Mouse (Mus musculus) small intestine, adult 2 months (tissue): ENCODE data around the gene Clmp. TPM values are rescaled to one million over a fixed set of nuclear protein-coding genes. Genes with fewer than 3 reads are reported as not detected.
"Not testable (repeated sequence)": the region's sequence is repeated elsewhere in the genome, so short reads cannot be mapped to it uniquely, and the experiment has no call there.

Experiments used
- H3K27ac ChIP-seq: fragments of 200-500 bp; 2 replicates; pipeline ENCODE4 v1.5.1; 2012; ENCODE audit warnings: low read depth, low read length, control low read depth, inconsistent platforms; ENCODE audit not compliant: insufficient read depth
- H3K27me3 ChIP-seq: fragments of 200-500 bp; 2 replicates; pipeline ENCODE4 v1.6.1; 2012; ENCODE audit warnings: mild to moderate bottlenecking, moderate library complexity, low read length, inconsistent platforms; ENCODE audit not compliant: control insufficient read depth, insufficient read depth
- H3K36me3 ChIP-seq: fragments of 200-500 bp; 2 replicates; pipeline ENCODE4 v1.6.1; 2012; ENCODE audit warnings: mild to moderate bottlenecking, low read length, control low read depth, inconsistent platforms; ENCODE audit not compliant: control insufficient read depth, insufficient read depth
- H3K4me1 ChIP-seq: fragments of 200-500 bp; 2 replicates; pipeline ENCODE4 v1.6.1; 2012; ENCODE audit warnings: low read length, inconsistent platforms, mixed read lengths; ENCODE audit not compliant: control insufficient read depth, insufficient read depth, insufficient read length
- H3K4me3 ChIP-seq: fragments of 200-500 bp; 2 replicates; pipeline ENCODE4 v1.5.1; 2012; ENCODE audit warnings: low read depth, mild to moderate bottlenecking, control low read depth, inconsistent platforms, low read length, moderate library complexity
- CTCF ChIP-seq: fragments of 200-500 bp; IDR thresholded peaks from 2 replicates; pipeline ENCODE4 v1.5.1; 2012; ENCODE audit warnings: low read depth, mild to moderate bottlenecking, control low read depth, inconsistent platforms, low read length, moderate library complexity, mixed read lengths; ENCODE audit not compliant: insufficient replicate concordance, insufficient read length; ENCODE audit errors: extremely low read depth
- POLR2A ChIP-seq: fragments of 200-500 bp; IDR thresholded peaks from 2 replicates; pipeline ENCODE4 v1.6.1; 2012; ENCODE audit warnings: low read depth, mild to moderate bottlenecking, control low read depth, inconsistent platforms, low read length, moderate library complexity
- WGBS: fragments of 180-500 bp; shearing (Covaris S2); methylation state at CpG from one replicate; pipeline ENCODE4 v1.1.7; 2018; 5-methylcytosine and 5-hydroxymethylcytosine counted together
- polyA plus RNA-seq: library from polyadenylated mRNA; depleted of rRNA; stranded (reverse); fragments of >200 nt; gene quantifications from 2 replicates; pipeline ENCODE4 v1.2.3, GENCODE M21; 2012

Clmp gene
- polyA plus RNA-seq, 1 experiment: 37.6 TPM

- H3K27ac ChIP-seq: no peak overlapping the region
- H3K36me3 ChIP-seq: no peaks in the 10 kb centered on the region
- no peak overlapping the region for H3K4me3 ChIP-seq
- no peaks in the 10 kb centered on the region for H3K27me3 ChIP-seq
- no peak for TF ChIP-seq CTCF
- WGBS: 86% methylated on average over 2 of the region's 2 CpGs
- H3K4me1 ChIP-seq: peaks cover 6% of the 10 kb centered on the region; the same call in 1 of the 2 replicates
Measured at GRCm38 (mm10) chr9:40795562-40795961, 109.8 kb downstream of the Clmp start.

GRCm38 (mm10) chr9:40796054-40796453 is 110.3 kb downstream of the Clmp start:
- H3K27ac ChIP-seq: no peak overlapping the region
- 67% methylated on average over 4 of the region's 4 CpGs for WGBS
- H3K27me3 ChIP-seq: no peaks in the 10 kb centered on the region
- H3K4me3 ChIP-seq: no peak overlapping the region
- no peak for TF ChIP-seq POLR2A
- TF ChIP-seq CTCF: no peak
- H3K4me1 ChIP-seq: peaks cover 6% of the 10 kb centered on the region; the same call in 1 of the 2 replicates
- no peaks in the 10 kb centered on the region for H3K36me3 ChIP-seq

GRCm38 (mm10) chr9:40798247-40798960 is 112.6 kb downstream of the Clmp start:
- Histone ChIP-seq H3K36me3 (peaks cover 8% of the 10 kb centered on the region), H3K27ac (no peak overlapping the region), H3K4me1 (peaks cover 6% of the 10 kb centered on the region; the same call in 1 of the 2 replicates), H3K27me3 (no peaks in the 10 kb centered on the region), H3K4me3 (no peak overlapping the region)
- TF ChIP-seq POLR2A (no peak), CTCF (no peak)
- WGBS: 73% methylated on average over 9 of the region's 9 CpGs

- H3K27ac ChIP-seq: peak overlapping the region; percentile 70
- H3K36me3 ChIP-seq: peaks cover 13% of the 10 kb centered on the region
- TF ChIP-seq CTCF (no peak), POLR2A (no peak)
- H3K4me1 ChIP-seq: peaks cover 6% of the 10 kb centered on the region; the same call in 1 of the 2 replicates
- no peaks in the 10 kb centered on the region for H3K27me3 ChIP-seq
- H3K4me3 ChIP-seq: no peak overlapping the region
- 30% methylated on average over 3 of the region's 3 CpGs for WGBS
Measured at GRCm38 (mm10) chr9:40799112-40799511, 113.3 kb downstream of the Clmp start.

GRCm38 (mm10) chr9:40799837-40800501 is 114.2 kb downstream of the Clmp start:
- WGBS: under 1% methylated on average over 30 of the region's 30 CpGs
- H3K27ac ChIP-seq: peak overlapping the region; percentile 100
- TF ChIP-seq POLR2A (peak; percentile 67; the same call in 1 of the 2 replicates), CTCF (no peak)

GRCm38 (mm10) chr9:40800675-40801612 is 115.2 kb downstream of the Clmp start, which contains the start of gene Hspa8:
Gene Hspa8, plus strand, starts transcription at chr9:40800984.
- TF ChIP-seq CTCF (no peak), POLR2A (peak; percentile 100)
- Histone ChIP-seq H3K4me1 (peaks cover 6% of the 10 kb centered on the region; the same call in 1 of the 2 replicates), H3K36me3 (peaks cover 27% of the 10 kb centered on the region), H3K27me3 (no peaks in the 10 kb centered on the region), H3K27ac (peak within 1 kb of the TSS; percentile 100), H3K4me3 (peak within 1 kb of the TSS; percentile 76)
- under 1% methylated on average over 77 of the region's 83 CpGs for WGBS

More at GRCm38 (mm10) chr9:40799837-40800501, 114.2 kb downstream of the Clmp start:
- Histone ChIP-seq H3K4me3 (peak overlapping the region; percentile 71), H3K27me3 (no peaks in the 10 kb centered on the region), H3K4me1 (peaks cover 6% of the 10 kb centered on the region; the same call in 1 of the 2 replicates), H3K36me3 (peaks cover 18% of the 10 kb centered on the region)

GRCm38 (mm10) chr9:40801614-40802532 is 116.1 kb downstream of the Clmp start:
- under 1% methylated on average over 28 of the region's 28 CpGs for WGBS
- H3K36me3 ChIP-seq: peaks cover 31% of the 10 kb centered on the region
- H3K4me3 ChIP-seq: peak overlapping the region; percentile 76
- H3K4me1 ChIP-seq, H3K27me3 ChIP-seq: not testable (repeated sequence)
- peak overlapping the region; percentile 73 for H3K27ac ChIP-seq

- WGBS: 1% methylated on average over 8 of the region's 8 CpGs
- H3K27ac ChIP-seq: not testable (repeated sequence)
Measured at GRCm38 (mm10) chr9:40802533-40802875, 116.7 kb downstream of the Clmp start.

GRCm38 (mm10) chr9:40804576-40804975 is 118.8 kb downstream of the Clmp start:
- not testable (repeated sequence) for H3K27me3 ChIP-seq, H3K4me1 ChIP-seq, H3K4me3 ChIP-seq, H3K27ac ChIP-seq
- peaks cover 34% of the 10 kb centered on the region for H3K36me3 ChIP-seq
- WGBS: 28% methylated on average over 3 of the region's 3 CpGs

More at GRCm38 (mm10) chr9:40802533-40802875, 116.7 kb downstream of the Clmp start:
- Histone ChIP-seq H3K4me1 (peaks cover 11% of the 10 kb centered on the region; the same call in 1 of the 2 replicates), H3K4me3 (peak overlapping the region; percentile 5; the same call in 1 of the 2 replicates), H3K36me3 (peaks cover 34% of the 10 kb centered on the region)
- H3K27me3 ChIP-seq: not testable (repeated sequence)
